Mouse (Mus musculus) olfactory bulb, adult 2 months (tissue): ENCODE data around the gene Itgb5.

Experiments
- CTCF ChIP-seq: fragments of 200-500 bp; IDR thresholded peaks from 2 replicates; pipeline ENCODE4 v1.5.1; 2012; ENCODE audit warnings: low read depth, mild to moderate bottlenecking, low read length, moderate library complexity; ENCODE audit not compliant: insufficient read depth
- POLR2A ChIP-seq: fragments of 200-500 bp; IDR thresholded peaks from 2 replicates; pipeline ENCODE4 v1.6.1; 2012; ENCODE audit warnings: mild to moderate bottlenecking, low read depth, low read length, moderate library complexity; ENCODE audit not compliant: insufficient read depth

- TF ChIP-seq CTCF: no peak
- TF ChIP-seq POLR2A: no peak
Measured at GRCm38 (mm10) chr16:33985372-33985771, 155.9 kb downstream of the Itgb5 start.
